Mouse (Mus musculus) stomach, postnatal 0 days (tissue): Measurements from ENCODE around the gene BC052040.

Experiments
- CTCF ChIP-seq: IDR thresholded peaks from 2 replicates; pipeline ENCODE4 v1.5.1; 2016; ENCODE audit warnings: antibody characterized with exemption, low read depth, mild to moderate bottlenecking, moderate library complexity
- EP300 ChIP-seq: optimal IDR thresholded peaks from 2 replicates; pipeline ENCODE3; 2016; ENCODE audit warnings: antibody characterized with exemption

DNA sequence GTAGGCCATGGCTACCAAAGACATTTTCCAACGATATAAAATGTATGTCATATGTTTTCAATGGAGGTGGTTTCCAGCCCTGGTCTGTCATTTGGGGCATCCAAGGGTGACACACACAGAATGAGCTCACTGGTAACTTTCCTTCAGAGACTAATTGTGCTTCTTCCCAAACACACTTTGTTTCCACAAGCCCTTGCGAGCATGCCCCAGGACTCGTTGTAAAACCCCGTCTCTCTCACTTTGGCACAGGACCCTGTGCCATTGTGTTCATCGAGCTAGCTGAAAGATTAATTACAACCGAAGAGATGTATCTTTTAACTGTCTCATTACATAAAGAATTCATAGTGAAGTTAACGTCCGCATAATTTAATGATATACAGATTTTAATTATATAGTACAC is 78.2 kb downstream of the BC052040 start:
- no peak for TF ChIP-seq EP300
- no peak for TF ChIP-seq CTCF
